Mouse (Mus musculus): ENCODE data around the gene Lrch1. TPM values are rescaled to one million over a fixed set of nuclear protein-coding genes. Genes with fewer than 3 reads are reported as not detected.

Lrch1 gene
- total and polyA plus RNA-seq, 3 experiments, result 2.8 to 6.1 TPM; not detected in 1

DNA sequence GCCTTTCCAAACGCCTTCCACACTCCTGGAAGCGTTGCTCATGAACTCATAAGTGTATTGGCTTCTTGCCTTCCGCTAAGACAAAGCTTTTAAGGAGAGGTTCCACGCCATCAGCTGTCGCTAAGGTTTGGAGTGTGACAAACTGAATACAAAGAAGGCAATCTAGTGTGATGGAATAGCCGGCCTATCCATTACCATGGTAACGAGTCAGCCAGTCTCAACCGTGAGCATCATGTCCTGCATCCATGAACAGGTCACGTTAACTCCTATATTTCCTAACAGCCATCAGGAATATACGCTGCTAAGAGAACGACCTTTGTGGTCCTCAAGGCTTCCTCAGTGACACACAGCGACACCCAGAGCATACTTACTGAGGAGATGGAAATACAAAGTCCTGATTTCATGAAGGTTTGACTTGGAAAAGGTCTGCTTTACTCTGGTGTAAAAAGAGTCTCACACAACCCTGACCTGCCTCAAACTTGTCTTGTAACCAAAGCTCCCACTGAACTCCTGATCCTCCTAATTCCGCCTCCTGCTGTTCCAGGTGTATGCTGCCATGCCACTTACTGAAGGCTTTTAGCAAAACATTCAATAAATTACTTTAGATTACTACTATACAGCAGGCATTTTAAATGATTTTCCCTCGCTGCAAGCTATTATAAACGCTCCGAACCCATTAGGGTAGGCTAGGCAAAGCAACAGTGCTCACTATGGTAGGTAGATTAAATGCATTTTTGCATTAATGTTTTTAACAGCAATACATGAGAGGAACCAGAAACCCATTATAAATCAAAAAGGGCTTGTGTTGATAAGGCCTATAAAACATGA, 149.4 kb downstream of the Lrch1 start:
- TF ChIP-seq EP300 (IDR thresholded peaks at IDR 0.05; ENCODE audit: low read depth in 1 of 2, low read length in 2 of 2) (no peak), RCOR1 (IDR thresholded peaks at IDR 0.05; ENCODE audit: low read depth, low read length) (no peak), GATA1 (IDR thresholded peaks at IDR 0.05; ENCODE audit: low read depth, low read length) (no peak), ETS1 (IDR thresholded peaks at IDR 0.05; ENCODE audit: low read depth, low read length) (no peak), MAX (IDR thresholded peaks at IDR 0.05; ENCODE audit: low read length) (no peak), MEF2A (IDR thresholded peaks at IDR 0.05; ENCODE audit: extremely low read depth, insufficient replicate concordance, low read depth, low read length, poor library complexity, severe bottlenecking) (no peak), ZNF384 (IDR thresholded peaks at IDR 0.05; ENCODE audit: low read depth, low read length) (no peak), MYC (IDR thresholded peaks at IDR 0.05; ENCODE audit: low read depth, low read length) (no peak), GABPA (IDR thresholded peaks at IDR 0.05; ENCODE audit: low read depth, low read length) (no peak), UBTF (IDR thresholded peaks at IDR 0.05; ENCODE audit: borderline replicate concordance, insufficient read depth, low read depth, low read length) (no peak), POLR2AphosphoS5 (IDR thresholded peaks at IDR 0.05; ENCODE audit: borderline replicate concordance, low read depth, low read length) (no peak), TBP (IDR thresholded peaks at IDR 0.05; ENCODE audit: low read depth, low read length) (no peak), CHD1 (IDR thresholded peaks at IDR 0.05; ENCODE audit: low read depth, low read length) (no peak), SMC3 (IDR thresholded peaks at IDR 0.05; ENCODE audit: low read depth, low read length) (no peak), POLR2A (IDR thresholded peaks at IDR 0.05; ENCODE audit: control insufficient read depth in 1 of 2, insufficient read depth in 1 of 2, low read depth in 1 of 2, low read length in 2 of 2, poor library complexity in 1 of 2) (no peak), MYB (IDR thresholded peaks at IDR 0.05; ENCODE audit: low read depth, low read length) (no peak), KAT2A (conservative IDR thresholded peaks at IDR 0.05; ENCODE audit: low read depth, low read length) (no peak), NELFE (IDR thresholded peaks at IDR 0.05; ENCODE audit: low read depth, low read length) (no peak), ELF1 (IDR thresholded peaks at IDR 0.05; ENCODE audit: low read depth, low read length) (no peak)
- H3K4me3 ChIP-seq (ENCODE audit: control insufficient read depth in 1 of 2, insufficient read depth in 1 of 2, low read depth in 2 of 2, low read length in 2 of 2), result no peak overlapping the region
- no peaks in the 10 kb centered on the region for H3K9me3 ChIP-seq (replicated peaks; ENCODE audit: insufficient read depth, low read length)
- H3K4me1 ChIP-seq (ENCODE audit: control insufficient read depth in 1 of 2, insufficient read depth in 2 of 2, low read length in 2 of 2), result no peaks in the 10 kb centered on the region
- H3K79me2 ChIP-seq (ENCODE audit: control insufficient read depth, insufficient read depth, low read length, poor library complexity), result no peaks in the 10 kb centered on the region
- H3K27me3 ChIP-seq (ENCODE audit: control insufficient read depth in 1 of 2, insufficient read depth in 2 of 2, low read length in 2 of 2), result no peaks in the 10 kb centered on the region
- no peak overlapping the region for H3K9ac ChIP-seq (ENCODE audit: control insufficient read depth, low read depth, low read length, poor library complexity, severe bottlenecking)
- DNase-seq (ENCODE audit: low read depth, low spot score), result no peak
- H3K36me3 ChIP-seq (ENCODE audit: control insufficient read depth in 1 of 2, insufficient read depth in 2 of 2, low read length in 2 of 2), result peaks cover 0 to 2% of the 10 kb centered on the region in 2 experiments; a peak in 1 of 4 replicates
- no peak overlapping the region for H3K27ac ChIP-seq (ENCODE audit: control insufficient read depth, low read depth, low read length)
